Mouse (Mus musculus) erythroblast, embryonic 14.5 days (primary cell): ENCODE measurements around the gene Usp48. TPM values are rescaled to one million over a fixed set of nuclear protein-coding genes. Genes with fewer than 3 reads are reported as not detected.

Experiments
- H3K27me3 ChIP-seq: 2 replicates; pipeline ENCODE4 v1.6.1; 2012; ENCODE audit warnings: inconsistent platforms; ENCODE audit not compliant: control insufficient read depth
- H3K36me3 ChIP-seq: 2 replicates; pipeline ENCODE4 v1.6.1; 2012; ENCODE audit warnings: mild to moderate bottlenecking, inconsistent platforms; ENCODE audit not compliant: control insufficient read depth
- H3K4me1 ChIP-seq: 2 replicates; pipeline ENCODE4 v1.6.1; 2012; ENCODE audit warnings: inconsistent platforms; ENCODE audit not compliant: control insufficient read depth
- H3K4me3 ChIP-seq: replicated peaks from 2 replicates; pipeline ENCODE3; 2012; ENCODE audit warnings: moderate library complexity, mild to moderate bottlenecking, inconsistent platforms
- H3K9me3 ChIP-seq: 2 replicates; pipeline ENCODE4 v1.6.1; 2012; ENCODE audit warnings: low read length, inconsistent platforms, mixed read lengths; ENCODE audit not compliant: control insufficient read depth
- GATA1 ChIP-seq: IDR thresholded peaks from 2 replicates; pipeline ENCODE4 v1.6.1; 2012; ENCODE audit warnings: low read length, inconsistent platforms, mixed read lengths
- TAL1 ChIP-seq: IDR thresholded peaks from 3 replicates; pipeline ENCODE4 v1.6.1; 2012; ENCODE audit warnings: low read length, inconsistent platforms, mixed read lengths
- polyA plus RNA-seq: library from polyadenylated mRNA; stranded (reverse); fragments of >175 nt; gene quantifications from 2 replicates; pipeline ENCODE4 v1.2.3, GENCODE M21; 2012

The Usp48 gene
- polyA plus RNA-seq, 1 experiment = 5.0 TPM

- H3K4me1 ChIP-seq = no peaks in the 10 kb centered on the region; the same call in 1 of the 2 replicates
- H3K36me3 ChIP-seq = no peaks in the 10 kb centered on the region
- H3K9me3 ChIP-seq = no peaks in the 10 kb centered on the region
- H3K27me3 ChIP-seq = peaks cover 57% of the 10 kb centered on the region
- peak overlapping the region; percentile 22 for H3K4me3 ChIP-seq
- no peak for TF ChIP-seq GATA1
- TF ChIP-seq TAL1 = no peak
These were observed 71.6 kb downstream of the Usp48 start for GRCm38 (mm10) chr4:137664980-137665675.

- Histone ChIP-seq H3K4me3 (no peak overlapping the region), H3K4me1 (no peaks in the 10 kb centered on the region; the same call in 1 of the 2 replicates), H3K27me3 (peaks cover 57% of the 10 kb centered on the region), H3K9me3 (no peaks in the 10 kb centered on the region), H3K36me3 (no peaks in the 10 kb centered on the region)
- TF ChIP-seq GATA1 = no peak
- no peak for TF ChIP-seq TAL1
These were observed 72.2 kb downstream of the Usp48 start for GRCm38 (mm10) chr4:137665791-137666190.

- TF ChIP-seq GATA1 (no peak), TAL1 (no peak)
- Histone ChIP-seq H3K4me1 (no peaks in the 10 kb centered on the region; the same call in 1 of the 2 replicates), H3K4me3 (no peak overlapping the region), H3K9me3 (no peaks in the 10 kb centered on the region), H3K36me3 (no peaks in the 10 kb centered on the region), H3K27me3 (peaks cover 57% of the 10 kb centered on the region)
These were observed 72.9 kb downstream of the Usp48 start for GRCm38 (mm10) chr4:137666283-137666957.

GRCm38 (mm10) chr4:137666958-137667345 lies 73.4 kb downstream of the Usp48 start:
- no peaks in the 10 kb centered on the region for H3K36me3 ChIP-seq
- no peak for TF ChIP-seq TAL1
- TF ChIP-seq GATA1 = no peak
- peaks cover 57% of the 10 kb centered on the region for H3K27me3 ChIP-seq
- H3K4me3 ChIP-seq = no peak overlapping the region
- no peaks in the 10 kb centered on the region; the same call in 1 of the 2 replicates for H3K4me1 ChIP-seq
- no peaks in the 10 kb centered on the region for H3K9me3 ChIP-seq

- no peaks in the 10 kb centered on the region for H3K36me3 ChIP-seq
- H3K27me3 ChIP-seq = peaks cover 54% of the 10 kb centered on the region
- no peaks in the 10 kb centered on the region; the same call in 1 of the 2 replicates for H3K4me1 ChIP-seq
- H3K9me3 ChIP-seq = no peaks in the 10 kb centered on the region
- no peak overlapping the region for H3K4me3 ChIP-seq
- TF ChIP-seq GATA1 = no peak
- no peak for TF ChIP-seq TAL1
These were observed 74.2 kb downstream of the Usp48 start for GRCm38 (mm10) chr4:137667747-137668146.

GRCm38 (mm10) chr4:137671711-137672500 lies 78.4 kb downstream of the Usp48 start:
- no peaks in the 10 kb centered on the region for H3K36me3 ChIP-seq
- no peak overlapping the region for H3K4me3 ChIP-seq
- H3K9me3 ChIP-seq = no peaks in the 10 kb centered on the region
- no peaks in the 10 kb centered on the region for H3K4me1 ChIP-seq
- H3K27me3 ChIP-seq = peaks cover 14% of the 10 kb centered on the region
- TF ChIP-seq GATA1 (no peak), TAL1 (no peak)

GRCm38 (mm10) chr4:137675566-137675965 lies 82.0 kb downstream of the Usp48 start:
- H3K9me3 ChIP-seq = no peaks in the 10 kb centered on the region
- H3K4me3 ChIP-seq = no peak overlapping the region
- no peaks in the 10 kb centered on the region for H3K4me1 ChIP-seq
- H3K27me3 ChIP-seq = peaks cover 10% of the 10 kb centered on the region
- TF ChIP-seq GATA1 (no peak), TAL1 (no peak)
- H3K36me3 ChIP-seq = no peaks in the 10 kb centered on the region

GRCm38 (mm10) chr4:137676057-137676456 lies 82.5 kb downstream of the Usp48 start:
- peaks cover 15% of the 10 kb centered on the region for H3K27me3 ChIP-seq
- no peaks in the 10 kb centered on the region for H3K9me3 ChIP-seq
- H3K4me3 ChIP-seq = no peak overlapping the region
- no peaks in the 10 kb centered on the region for H3K4me1 ChIP-seq
- H3K36me3 ChIP-seq = no peaks in the 10 kb centered on the region
- no peak for TF ChIP-seq TAL1
- no peak for TF ChIP-seq GATA1
